In the genomic region with DNA sequence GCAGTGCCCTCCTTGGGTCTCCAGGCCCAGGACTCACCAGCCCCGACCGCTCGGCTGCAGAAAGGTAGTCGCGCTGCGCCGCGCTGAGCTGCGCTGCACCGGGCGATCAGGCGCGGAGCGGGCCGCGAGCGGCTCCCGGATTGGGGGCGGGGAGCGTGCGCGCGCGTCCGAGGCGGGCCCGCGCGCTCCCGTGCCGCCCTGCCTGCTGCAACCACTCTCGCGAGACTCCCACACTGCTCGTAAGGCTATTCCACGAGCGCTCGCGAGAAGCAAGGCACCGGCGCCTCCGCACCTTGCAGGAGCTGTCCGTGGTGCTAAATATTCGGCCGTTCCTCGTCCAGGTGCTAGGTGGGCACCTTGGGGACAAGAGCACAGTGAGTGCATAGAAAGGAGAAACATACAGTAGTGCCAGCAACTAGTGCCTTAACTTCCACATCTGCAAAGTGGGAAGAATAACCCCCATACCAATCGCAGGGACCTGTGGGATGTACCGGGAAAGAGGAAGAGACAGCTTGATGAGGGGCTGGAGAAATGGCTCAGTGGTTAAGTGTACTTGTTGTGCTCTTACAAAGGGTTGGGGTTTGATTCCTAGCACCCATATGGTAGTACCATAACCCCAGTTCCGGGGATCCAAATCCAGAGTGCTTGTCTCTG, we compare ENCODE assay signal across 8 mouse cellular contexts. TPM values are rescaled to one million over a fixed set of nuclear protein-coding genes. Genes with fewer than 3 reads are reported as not detected.
DNase-seq lines count a peak whose midpoint lies in the region; ATAC-seq lines count a peak whose summit lies in the region.

A gene (minus strand): TSS at position 165 of the 654 bp plus-strand sequence.

- peak within 1 kb of the TSS; percentile 92 for H3K27ac ChIP-seq in hindbrain, embryonic 15.5 days (replicated peaks)

- 2% methylated on average over 48 of the region's 48 CpGs for WGBS in hindbrain, embryonic 15.5 days

- peak within 1 kb of the TSS; percentile 92 for H3K9ac ChIP-seq in hindbrain, embryonic 15.5 days

- H3K4me1 ChIP-seq in hindbrain, embryonic 15.5 days (replicated peaks) = peaks cover 37% of the 10 kb centered on the region

- peak within 1 kb of the TSS; percentile 74 for H3K4me3 ChIP-seq in hindbrain, embryonic 15.5 days

- ATAC-seq in hindbrain, embryonic 15.5 days (ENCODE audit: low FRiP score, low read depth) = peak; percentile 92

- no peaks in the 10 kb centered on the region for H3K9me3 ChIP-seq in hindbrain, embryonic 15.5 days

- H3K27me3 ChIP-seq in hindbrain, embryonic 15.5 days = no peaks in the 10 kb centered on the region

- H3K4me2 ChIP-seq in hindbrain, embryonic 15.5 days = peak within 1 kb of the TSS; percentile 83

- H3K36me3 ChIP-seq in hindbrain, embryonic 15.5 days = no peaks in the 10 kb centered on the region

- peak; percentile 96 for DNase-seq in R1 (ENCODE audit: low read depth, low spot score)
- DNase-seq in cerebellum, postnatal 25 days = peak; percentile 91 to 96
- peak; percentile 76 for DNase-seq in gastrocnemius, adult 18-20 months (ENCODE audit: low spot score)
- DNase-seq in layer of hippocampus, postnatal 36 days = peak; percentile 85 to 88
- peak; percentile 88 for DNase-seq in lung, postnatal 25 days (ENCODE audit: low spot score)
- peak; percentile 94 for DNase-seq in retina, embryonic 14.5 days (ENCODE audit: low spot score)
- DNase-seq in thymus, postnatal 36 days = peak; percentile 83 to 88

RNA-seq across cellular contexts. Expression of the gene that starts here (rescaled TPM):
- total RNA-seq in gastrocnemius, adult 18-20 months (2021) = 1 to 10 TPM in 1 of 2 experiments, under 1 TPM in 1; 0.98 to 1.2 TPM
- polyA plus RNA-seq in hindbrain, embryonic 15.5 days (2015; fragmentation: Nextera tagmentation; extraction: Ambion mirVana) = 134 and 139 TPM in 2 replicates
- total RNA-seq in layer of hippocampus, postnatal 36 days (2021) = 100 to 1,000 TPM; 370 to 381 TPM

Comparison
In these comparisons a context has a peak if more than half of its experiments do, and no peak if none do; other contexts are left out.
1. Peak in every context shown above with its lines: DNase-seq, ATAC-seq, H3K4me3 ChIP-seq and H3K27ac ChIP-seq.
2. RNA of the gene that starts here (total RNA-seq): 370 to 381 TPM in layer of hippocampus, postnatal 36 days; 0.98 to 1.2 TPM in gastrocnemius, adult 18-20 months; every median in the first group is over 100 times any median in the second.